Mouse (Mus musculus): ENCODE measurements around the gene Plekha1. TPM values are rescaled to one million over a fixed set of nuclear protein-coding genes. Genes with fewer than 3 reads are reported as not detected.

Plekha1 gene
- 43.1 to 56.6 TPM (median 47.6 TPM) in 4 replicates for total RNA-seq (2023)

GRCm38 (mm10) chr7:130865613-130866591 is at the start of gene Plekha1:
Gene Plekha1, plus strand, starts transcription at chr7:130865756.

GRCm38 (mm10) chr7:130935793-130936471 is 70.4 kb downstream of the Plekha1 start, which contains the start of gene Htra1:
Gene Htra1, plus strand, starts transcription at chr7:130936111.

Other genes with a start within 250 kb of the Plekha1 start
- gene Btbd16, start 91.7 kb upstream of the Plekha1 start, total RNA-seq (2023): not detected in 4 replicates
- 0.28 TPM in 1 of 4 replicates, not detected in the others for gene Htra1, start 70.4 kb downstream of the Plekha1 start, total RNA-seq (2023)
- 0.18 to 0.60 TPM (median 0.52 TPM) in 3 of 4 replicates, not detected in the other for gene Dmbt1, start 166.3 kb downstream of the Plekha1 start, total RNA-seq (2023)